18 mouse cellular contexts compared by ENCODE assay signal in genomic region chr1:90014446-90014845, GRCm38 (mm10). TPM values are rescaled to one million over a fixed set of nuclear protein-coding genes. Genes with fewer than 3 reads are reported as not detected.
DNase-seq lines count a peak whose midpoint lies in the region; ATAC-seq lines count a peak whose summit lies in the region.
"Had no signal": no experiment of that assay in that cellular context is flagged by ENCODE, and none has a peak within 500 bp of the region (broad histone marks: within the 10 kb centered on the region; RNA-seq: fewer than 3 reads in every experiment).

Asb18 (minus strand) TSS chr1:90014666.

- peaks cover 12% of the 10 kb centered on the region; the same call in 1 of the 2 replicates for H3K4me1 ChIP-seq in heart, embryonic 13.5 days
- no peaks in the 10 kb centered on the region for H3K4me1 ChIP-seq in hindbrain, embryonic 12.5 days
- H3K4me1 ChIP-seq: embryonic facial prominence, embryonic 15.5 days; limb, embryonic 13.5 days; liver, embryonic 15.5 days; neural tube, embryonic 12.5 days had no signal

- H3K27me3 ChIP-seq in heart, embryonic 13.5 days (replicated peaks): no peaks in the 10 kb centered on the region
- no peaks in the 10 kb centered on the region for H3K27me3 ChIP-seq in hindbrain, embryonic 12.5 days
- H3K27me3 ChIP-seq: embryonic facial prominence, embryonic 15.5 days; liver, embryonic 15.5 days; neural tube, embryonic 12.5 days had no signal

- 0 out of 2 replicates have a peak, but pooled peaks cover 9% of the 10 kb centered on the region for H3K9me3 ChIP-seq in heart, embryonic 13.5 days
- H3K9me3 ChIP-seq in hindbrain, embryonic 12.5 days (replicated peaks): 0 out of 2 replicates have a peak, but pooled peaks cover 9% of the 10 kb centered on the region
- H3K9me3 ChIP-seq: embryonic facial prominence, embryonic 15.5 days; limb, embryonic 13.5 days; liver, embryonic 15.5 days; neural tube, embryonic 12.5 days had no signal

- no peak for ATAC-seq in heart, embryonic 13.5 days (ENCODE audit: extremely low read depth, insufficient number of reproducible peaks, low FRiP score, low TSS enrichment)
- no peak for ATAC-seq in hindbrain, embryonic 12.5 days (ENCODE audit: low FRiP score)

- intact Hi-C loops in heart, postnatal 10 days (cut with DNase I): no loop called here

- peak; percentile 95 for DNase-seq in heart, adult 11 months
- no peak for DNase-seq in heart, postnatal 10 days
- DNase-seq in cerebellum, postnatal 36 days: peak; percentile 31 to 42
- DNase-seq in thymus, postnatal 4 days: no peak
- DNase-seq in right cerebral cortex, postnatal 25 days: no peak
- DNase-seq: lung, postnatal 14 days; right cerebral cortex, postnatal 4 days; thymus, adult 18-20 months had no signal

- no peaks in the 10 kb centered on the region; the same call in 1 of the 2 replicates for H3K36me3 ChIP-seq in heart, embryonic 13.5 days
- H3K36me3 ChIP-seq in hindbrain, embryonic 12.5 days: no peaks in the 10 kb centered on the region
- H3K36me3 ChIP-seq: embryonic facial prominence, embryonic 15.5 days; limb, embryonic 13.5 days; liver, embryonic 15.5 days; neural tube, embryonic 12.5 days had no signal

- 34% methylated on average over 5 of the region's 5 CpGs for WGBS in heart, embryonic 13.5 days
- 79% methylated on average over 5 of the region's 5 CpGs for WGBS in hindbrain, embryonic 12.5 days

- H3K4me3 ChIP-seq in heart, embryonic 13.5 days: no peak within 1 kb of the TSS
- H3K4me3 ChIP-seq in hindbrain, embryonic 12.5 days: no peak within 1 kb of the TSS
- H3K4me3 ChIP-seq: embryonic facial prominence, embryonic 15.5 days; limb, embryonic 13.5 days; liver, embryonic 15.5 days; neural tube, embryonic 12.5 days had no signal

- H3K9ac ChIP-seq in heart, embryonic 13.5 days: no peak within 1 kb of the TSS
- no peak within 1 kb of the TSS for H3K9ac ChIP-seq in hindbrain, embryonic 12.5 days
- H3K9ac ChIP-seq: embryonic facial prominence, embryonic 15.5 days; limb, embryonic 13.5 days; liver, embryonic 15.5 days; neural tube, embryonic 12.5 days had no signal

- H3K27ac ChIP-seq in heart, embryonic 13.5 days (replicated peaks): peak within 1 kb of the TSS; percentile 68
- no peak within 1 kb of the TSS for H3K27ac ChIP-seq in hindbrain, embryonic 12.5 days
- H3K27ac ChIP-seq: embryonic facial prominence, embryonic 15.5 days; limb, embryonic 13.5 days; liver, embryonic 15.5 days; neural tube, embryonic 12.5 days had no signal

- peak within 1 kb of the TSS; percentile 20; the same call in 1 of the 2 replicates for H3K4me2 ChIP-seq in heart, embryonic 13.5 days
- H3K4me2 ChIP-seq in hindbrain, embryonic 12.5 days (replicated peaks): no peak within 1 kb of the TSS
- H3K4me2 ChIP-seq: embryonic facial prominence, embryonic 15.5 days; limb, embryonic 13.5 days; liver, embryonic 15.5 days; neural tube, embryonic 12.5 days had no signal

RNA-seq across cellular contexts. Expression of gene Asb18, which starts in this region (rescaled TPM):
- 1 to 10 TPM; 6.3 to 8.0 TPM for total RNA-seq in heart, postnatal 10 days (2021)
- polyA plus RNA-seq in heart, embryonic 13.5 days (2015; fragmentation: Nextera tagmentation; extraction: Ambion mirVana): 0.56 and 0.70 TPM in 2 replicates
- polyA plus RNA-seq in hindbrain, embryonic 12.5 days (2016; fragmentation: Nextera tagmentation; extraction: Ambion mirVana): 0.61 and 0.76 TPM in 2 replicates
- total RNA-seq: ES-E14; granulocyte monocyte progenitor cell, adult 5-6 weeks had no signal
- polyA plus RNA-seq: forebrain, embryonic 11.5 days; kidney, embryonic 16.5 days; liver, embryonic 15.5 days had no signal

Comparison
In these comparisons a context has a peak if more than half of its experiments do, and no peak if none do; other contexts are left out.
1. DNase-seq: peak in heart, adult 11 months (single experiment) and cerebellum, postnatal 36 days (2 of 2); none in heart, postnatal 10 days (0 of 2), thymus, postnatal 4 days (single experiment) and right cerebral cortex, postnatal 25 days (single experiment).